Mouse (Mus musculus): ENCODE results near the gene Atxn1.

DNA sequence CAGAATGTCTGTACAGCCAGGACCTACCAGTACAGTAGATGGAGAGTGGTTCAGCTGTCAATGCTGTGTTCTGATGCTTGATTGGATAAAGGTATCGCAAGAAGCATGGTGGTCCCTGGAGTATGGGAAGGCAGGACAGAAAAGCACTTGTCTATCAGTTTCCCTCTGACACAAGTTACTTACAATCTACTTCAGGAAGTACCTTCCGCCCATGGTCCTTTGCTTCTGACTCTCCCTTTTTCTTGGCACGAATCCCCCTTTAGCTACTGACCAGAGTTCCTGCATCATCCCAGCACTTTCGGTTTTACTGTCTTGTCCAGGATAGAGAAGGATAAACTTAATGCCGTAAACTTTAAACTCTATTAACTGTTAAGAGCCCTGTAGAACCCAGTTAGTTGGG lies 283.6 kb downstream of the Atxn1 start:
- TF ChIP-seq POLR2A (IDR thresholded peaks at IDR 0.05; ENCODE audit: insufficient read length, low read depth) = no peak
- no peak for TF ChIP-seq E2F4 (IDR thresholded peaks at IDR 0.05; ENCODE audit: insufficient read depth)

All from myocyte (in vitro differentiated cells).